Mouse (Mus musculus) G1E (cell line): ENCODE results near the gene Cops3. TPM values are rescaled to one million over a fixed set of nuclear protein-coding genes. Genes with fewer than 3 reads are reported as not detected.
A peak's percentile ranks its signal among the peaks of the same experiment; 100 is the strongest.

Experiments
- ATAC-seq: 2 replicates; pipeline ENCODE4 v1.8.0; 2016; ENCODE audit warnings: mild to moderate bottlenecking; ENCODE audit not compliant: insufficient number of reproducible peaks, poor library complexity, low FRiP score, severe bottlenecking; ENCODE audit errors: extremely low read depth
- DNase-seq: peaks from one replicate; pipeline ENCODE4 v3.0.0; 2012; ENCODE audit warnings: low spot score
- H3K27me3 ChIP-seq: 2 replicates; pipeline ENCODE4 v1.6.1; 2012; ENCODE audit warnings: mild to moderate bottlenecking, low read length, inconsistent platforms; ENCODE audit not compliant: insufficient read depth
- H3K36me3 ChIP-seq: replicated peaks from 2 replicates; pipeline ENCODE3; 2012; ENCODE audit warnings: mild to moderate bottlenecking, inconsistent platforms
- H3K4me1 ChIP-seq: 2 replicates; pipeline ENCODE4 v1.6.1; 2012; ENCODE audit warnings: low read depth, low read length, inconsistent platforms, mixed read lengths; ENCODE audit not compliant: insufficient read depth
- H3K4me3 ChIP-seq: 2 replicates; pipeline ENCODE4 v1.5.1; 2012; ENCODE audit warnings: low read depth, mild to moderate bottlenecking, inconsistent platforms, low read length, moderate library complexity, mixed read lengths
- H3K9me3 ChIP-seq: replicated peaks from 2 replicates; pipeline ENCODE4 v1.6.1; 2012; ENCODE audit warnings: inconsistent platforms
- CTCF ChIP-seq: IDR thresholded peaks from 2 replicates; pipeline ENCODE4 v1.5.1; 2012; ENCODE audit warnings: low read depth, low read length, inconsistent platforms, mixed read lengths
- GATA1 ChIP-seq: IDR thresholded peaks from 2 replicates; pipeline ENCODE4 v1.6.1; 2012; ENCODE audit warnings: borderline replicate concordance, low read length, inconsistent platforms, mixed read lengths
- GATA2 ChIP-seq: IDR thresholded peaks from 2 replicates; pipeline ENCODE4 v1.6.1; 2012; ENCODE audit warnings: low read depth, low read length, inconsistent platforms, borderline replicate concordance
- POLR2AphosphoS5 ChIP-seq: IDR thresholded peaks from 2 replicates; pipeline ENCODE4 v1.6.1; 2012; ENCODE audit warnings: low read depth, low read length, inconsistent platforms; ENCODE audit not compliant: insufficient replicate concordance
- TAL1 ChIP-seq: conservative IDR thresholded peaks from 2 replicates; pipeline ENCODE4 v1.6.1; 2012; ENCODE audit warnings: low read depth, low read length, inconsistent platforms, mixed read lengths
- polyA plus RNA-seq: library from polyadenylated mRNA; stranded (reverse); fragments of >175 nt; gene quantifications from 2 replicates; pipeline ENCODE4 v1.2.3, GENCODE M21; 2012
- total RNA-seq, 2 experiments: library from RNA; stranded (forward) in 1 of 2; stranded (reverse) in 1 of 2; fragments of 200-1000 nt in 1 of 2; fragments of >200 nt in 1 of 2; fragmentation: Nextera tagmentation in 1 of 2; gene quantifications; 2 replicates each; pipeline ENCODE4 v1.2.3; 2014 to 2017

Cops3 gene
- total RNA-seq (2014; fragmentation: Nextera tagmentation): 157 and 165 TPM in 2 replicates
- total RNA-seq (2017): 231 and 247 TPM in 2 replicates
- polyA plus RNA-seq: 15.2 and 20.8 TPM in 2 replicates

GRCm38 (mm10) chr11:59839459-59840126 is at the start of gene Cops3:
Gene Cops3, minus strand, starts transcription at chr11:59839838.
- TF ChIP-seq GATA2: no peak
- TF ChIP-seq TAL1: no peak
- TF ChIP-seq CTCF: no peak
- no peak for TF ChIP-seq POLR2AphosphoS5

GRCm38 (mm10) chr11:59888151-59888550 is 48.5 kb upstream of the Cops3 start:
- Histone ChIP-seq H3K4me3 (no peak overlapping the region), H3K4me1 (peaks cover 2% of the 10 kb centered on the region; the same call in 1 of the 2 replicates), H3K9me3 (peaks cover 8% of the 10 kb centered on the region), H3K27me3 (peaks cover 27% of the 10 kb centered on the region), H3K36me3 (no peaks in the 10 kb centered on the region)
- TF ChIP-seq TAL1 (no peak), CTCF (no peak), GATA2 (no peak), GATA1 (no peak), POLR2AphosphoS5 (no peak)
- no peak for ATAC-seq
- no peak for DNase-seq

More at GRCm38 (mm10) chr11:59839459-59840126, at the start of gene Cops3:
- no peaks in the 10 kb centered on the region for H3K9me3 ChIP-seq
- H3K36me3 ChIP-seq: peaks cover 70% of the 10 kb centered on the region
- DNase-seq: peak; percentile 98
- no peaks in the 10 kb centered on the region for H3K27me3 ChIP-seq
- H3K4me3 ChIP-seq: peak within 1 kb of the TSS; percentile 96
- ATAC-seq: peak; percentile 80
- H3K4me1 ChIP-seq: peaks cover 40% of the 10 kb centered on the region

- ATAC-seq (no peak), DNase-seq (no peak)
- H3K27me3 ChIP-seq: peaks cover 22% of the 10 kb centered on the region
- no peak overlapping the region for H3K4me3 ChIP-seq
- no peaks in the 10 kb centered on the region for H3K36me3 ChIP-seq
- TF ChIP-seq GATA2 (no peak), GATA1 (no peak), CTCF (no peak), TAL1 (no peak), POLR2AphosphoS5 (no peak)
- H3K9me3 ChIP-seq: peaks cover 8% of the 10 kb centered on the region
- peaks cover 2% of the 10 kb centered on the region; the same call in 1 of the 2 replicates for H3K4me1 ChIP-seq
Measured at GRCm38 (mm10) chr11:59886952-59887351, 47.3 kb upstream of the Cops3 start.

GRCm38 (mm10) chr11:59885217-59885986 is 45.8 kb upstream of the Cops3 start:
- Histone ChIP-seq H3K9me3 (peaks cover 8% of the 10 kb centered on the region), H3K36me3 (no peaks in the 10 kb centered on the region), H3K4me3 (no peak overlapping the region), H3K4me1 (peaks cover 6% of the 10 kb centered on the region; the same call in 1 of the 2 replicates), H3K27me3 (peaks cover 19% of the 10 kb centered on the region)
- ATAC-seq (no peak), DNase-seq (no peak)
- TF ChIP-seq POLR2AphosphoS5 (no peak), TAL1 (no peak), GATA1 (no peak), CTCF (no peak), GATA2 (no peak)

GRCm38 (mm10) chr11:59880031-59880430 is 40.4 kb upstream of the Cops3 start:
- DNase-seq (peak; percentile 56), ATAC-seq (no peak)
- Histone ChIP-seq H3K9me3 (no peaks in the 10 kb centered on the region), H3K27me3 (peaks cover 10% of the 10 kb centered on the region), H3K36me3 (peaks cover 42% of the 10 kb centered on the region), H3K4me1 (peaks cover 6% of the 10 kb centered on the region; the same call in 1 of the 2 replicates), H3K4me3 (no peak overlapping the region)
- peak; percentile 73 for TF ChIP-seq CTCF
- TF ChIP-seq GATA2: no peak

GRCm38 (mm10) chr11:59872124-59872523 is 32.5 kb upstream of the Cops3 start:
- no peaks in the 10 kb centered on the region for H3K9me3 ChIP-seq
- no peak for ATAC-seq

More at GRCm38 (mm10) chr11:59872124-59872523, 32.5 kb upstream of the Cops3 start:
- Histone ChIP-seq H3K36me3 (peaks cover 78% of the 10 kb centered on the region), H3K4me1 (no peaks in the 10 kb centered on the region), H3K4me3 (no peak overlapping the region), H3K27me3 (no peaks in the 10 kb centered on the region)
- TF ChIP-seq POLR2AphosphoS5: no peak
- no peak for TF ChIP-seq GATA2
- TF ChIP-seq TAL1: no peak
- no peak for TF ChIP-seq CTCF
- TF ChIP-seq GATA1: no peak
- no peak for DNase-seq
